Mouse (Mus musculus): ENCODE measurements around the gene Hamp. TPM values are rescaled to one million over a fixed set of nuclear protein-coding genes. Genes with fewer than 3 reads are reported as not detected.

The Hamp gene
- polyA plus RNA-seq, 1 experiment, result not detected

GRCm38 (mm10) chr7:30968611-30969010, 24.8 kb upstream of the Hamp start:
- Histone ChIP-seq H3K79me2 (ENCODE audit: control insufficient read depth, insufficient read depth) (no peaks in the 10 kb centered on the region), H3K4me3 (no peak overlapping the region), H3K27me3 (ENCODE audit: control insufficient read depth, insufficient read depth, insufficient read length) (peaks cover 23% of the 10 kb centered on the region), H3K4me2 (ENCODE audit: low read depth) (no peak overlapping the region), H3ac (ENCODE audit: control insufficient read depth, insufficient read length) (no peak overlapping the region), H3K36me3 (ENCODE audit: control insufficient read depth, insufficient read depth) (no peaks in the 10 kb centered on the region)
- TF ChIP-seq MYOD1 (IDR thresholded peaks at IDR 0.05; ENCODE audit: control insufficient read depth in 1 of 3, insufficient read length in 2 of 3, low read depth in 2 of 3) (no peak), TCF12 (IDR thresholded peaks at IDR 0.05; ENCODE audit: insufficient read depth, poor library complexity, severe bottlenecking) (no peak), POLR2A (IDR thresholded peaks at IDR 0.05; ENCODE audit: insufficient read length, low read depth) (no peak), MAX (IDR thresholded peaks at IDR 0.05; ENCODE audit: low read depth) (no peak), POLR2AphosphoS2 (IDR thresholded peaks at IDR 0.05; ENCODE audit: insufficient read length, low read depth) (no peak), REST (IDR thresholded peaks at IDR 0.05; ENCODE audit: insufficient read depth, insufficient read length) (no peak), E2F4 (IDR thresholded peaks at IDR 0.05; ENCODE audit: insufficient read depth) (no peak), MYOG (IDR thresholded peaks at IDR 0.05; ENCODE audit: control insufficient read depth in 1 of 3, insufficient read depth in 1 of 3, insufficient read length in 2 of 3, low read depth in 2 of 3) (no peak), CEBPB (IDR thresholded peaks at IDR 0.05; ENCODE audit: insufficient read depth, poor library complexity, severe bottlenecking) (no peak), USF1 (IDR thresholded peaks at IDR 0.05; ENCODE audit: low read depth) (no peak), SRF (IDR thresholded peaks at IDR 0.05; ENCODE audit: control insufficient read depth, insufficient read length, low read depth) (no peak), TCF3 (IDR thresholded peaks at IDR 0.05; ENCODE audit: insufficient read length, low read depth) (no peak)

DNA sequence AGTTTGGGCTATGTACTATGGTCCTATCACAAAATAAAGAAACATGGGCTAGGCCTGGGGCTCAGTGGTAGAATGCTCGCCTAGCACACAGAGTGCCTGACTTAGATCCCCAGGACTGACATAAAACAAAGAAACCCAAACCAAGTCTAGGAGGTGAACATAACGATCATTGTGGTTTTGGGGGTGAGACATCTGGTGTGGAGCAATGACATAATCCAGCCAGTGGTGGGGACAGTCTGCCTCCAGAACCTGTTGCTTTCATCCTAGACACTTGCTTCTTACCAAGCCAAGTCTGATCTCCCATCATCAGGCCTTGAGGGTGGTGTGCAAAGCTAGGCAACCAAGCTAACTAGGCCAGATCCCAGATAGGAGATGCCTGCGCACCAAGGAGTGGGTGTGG, 22.8 kb upstream of the Hamp start:
- TF ChIP-seq TCF3 (IDR thresholded peaks at IDR 0.05; ENCODE audit: insufficient read length, low read depth), result no peak
- no peak for TF ChIP-seq MYOD1 (IDR thresholded peaks at IDR 0.05; ENCODE audit: control insufficient read depth in 1 of 3, insufficient read length in 2 of 3, low read depth in 2 of 3)
- TF ChIP-seq POLR2AphosphoS2 (IDR thresholded peaks at IDR 0.05; ENCODE audit: insufficient read length, low read depth), result no peak
- TF ChIP-seq SRF (IDR thresholded peaks at IDR 0.05; ENCODE audit: control insufficient read depth, insufficient read length, low read depth), result no peak
- TF ChIP-seq POLR2A (IDR thresholded peaks at IDR 0.05; ENCODE audit: insufficient read length, low read depth), result no peak
- no peak for TF ChIP-seq E2F4 (IDR thresholded peaks at IDR 0.05; ENCODE audit: insufficient read depth)
- no peak for TF ChIP-seq USF1 (IDR thresholded peaks at IDR 0.05; ENCODE audit: low read depth)
- TF ChIP-seq MAX (IDR thresholded peaks at IDR 0.05; ENCODE audit: low read depth), result no peak
- TF ChIP-seq TCF12 (IDR thresholded peaks at IDR 0.05; ENCODE audit: insufficient read depth, poor library complexity, severe bottlenecking), result no peak
- no peak for TF ChIP-seq MYOG (IDR thresholded peaks at IDR 0.05; ENCODE audit: control insufficient read depth in 1 of 3, insufficient read depth in 1 of 3, insufficient read length in 2 of 3, low read depth in 2 of 3)
- TF ChIP-seq CEBPB (IDR thresholded peaks at IDR 0.05; ENCODE audit: insufficient read depth, poor library complexity, severe bottlenecking), result no peak
- TF ChIP-seq REST (IDR thresholded peaks at IDR 0.05; ENCODE audit: insufficient read depth, insufficient read length), result no peak
- Histone ChIP-seq H3ac (ENCODE audit: control insufficient read depth, insufficient read length) (no peak overlapping the region), H3K4me2 (ENCODE audit: low read depth) (no peak overlapping the region), H3K4me3 (no peak overlapping the region), H3K79me2 (ENCODE audit: control insufficient read depth, insufficient read depth) (no peaks in the 10 kb centered on the region), H3K27me3 (ENCODE audit: control insufficient read depth, insufficient read depth, insufficient read length) (peaks cover 3% of the 10 kb centered on the region), H3K36me3 (ENCODE audit: control insufficient read depth, insufficient read depth) (no peaks in the 10 kb centered on the region)

- TF ChIP-seq MAX (IDR thresholded peaks at IDR 0.05; ENCODE audit: low read depth) (no peak), CEBPB (IDR thresholded peaks at IDR 0.05; ENCODE audit: insufficient read depth, poor library complexity, severe bottlenecking) (no peak), REST (IDR thresholded peaks at IDR 0.05; ENCODE audit: insufficient read depth, insufficient read length) (no peak), MYOG (IDR thresholded peaks at IDR 0.05; ENCODE audit: control insufficient read depth in 1 of 3, insufficient read depth in 1 of 3, insufficient read length in 2 of 3, low read depth in 2 of 3) (no peak), POLR2A (IDR thresholded peaks at IDR 0.05; ENCODE audit: insufficient read length, low read depth) (no peak), MYOD1 (IDR thresholded peaks at IDR 0.05; ENCODE audit: control insufficient read depth in 1 of 3, insufficient read length in 2 of 3, low read depth in 2 of 3) (no peak), USF1 (IDR thresholded peaks at IDR 0.05; ENCODE audit: low read depth) (no peak)
- Histone ChIP-seq H3K4me3 (no peak overlapping the region), H3K79me2 (ENCODE audit: control insufficient read depth, insufficient read depth) (no peaks in the 10 kb centered on the region), H3K36me3 (ENCODE audit: control insufficient read depth, insufficient read depth) (no peaks in the 10 kb centered on the region), H3K4me2 (ENCODE audit: low read depth) (no peak overlapping the region), H3ac (ENCODE audit: control insufficient read depth, insufficient read length) (no peak overlapping the region), H3K27me3 (ENCODE audit: control insufficient read depth, insufficient read depth, insufficient read length) (no peaks in the 10 kb centered on the region)
Observed at GRCm38 (mm10) chr7:30965677-30966076, 21.8 kb upstream of the Hamp start.

DNA sequence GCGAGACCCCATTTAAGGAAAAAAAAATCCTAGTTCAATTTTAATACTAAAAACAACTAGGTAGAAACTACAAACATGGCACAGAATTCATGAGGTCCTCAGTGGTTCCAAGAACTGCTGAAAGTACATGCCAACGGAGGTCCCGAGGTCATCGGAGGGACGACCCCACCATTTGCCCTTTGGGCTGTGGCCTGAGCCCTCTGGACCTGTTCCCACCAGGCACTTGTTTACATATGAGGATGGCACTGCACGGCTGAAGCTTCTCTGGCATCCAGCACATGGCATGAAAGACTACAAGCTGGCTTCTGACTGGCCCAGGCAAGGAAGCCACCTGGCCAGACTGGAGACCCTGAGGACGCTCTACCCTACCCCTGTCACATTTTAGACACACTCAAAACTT, 20.5 kb upstream of the Hamp start:
- TF ChIP-seq MYOG (IDR thresholded peaks at IDR 0.05; ENCODE audit: control insufficient read depth in 1 of 3, insufficient read depth in 1 of 3, insufficient read length in 2 of 3, low read depth in 2 of 3) (no peak), TCF3 (IDR thresholded peaks at IDR 0.05; ENCODE audit: insufficient read length, low read depth) (no peak), POLR2A (IDR thresholded peaks at IDR 0.05; ENCODE audit: insufficient read length, low read depth) (no peak), CEBPB (IDR thresholded peaks at IDR 0.05; ENCODE audit: insufficient read depth, poor library complexity, severe bottlenecking) (no peak), MYOD1 (IDR thresholded peaks at IDR 0.05; ENCODE audit: control insufficient read depth in 1 of 3, insufficient read length in 2 of 3, low read depth in 2 of 3) (no peak), USF1 (IDR thresholded peaks at IDR 0.05; ENCODE audit: low read depth) (no peak), E2F4 (IDR thresholded peaks at IDR 0.05; ENCODE audit: insufficient read depth) (no peak), MAX (IDR thresholded peaks at IDR 0.05; ENCODE audit: low read depth) (no peak), TCF12 (IDR thresholded peaks at IDR 0.05; ENCODE audit: insufficient read depth, poor library complexity, severe bottlenecking) (no peak), POLR2AphosphoS2 (IDR thresholded peaks at IDR 0.05; ENCODE audit: insufficient read length, low read depth) (no peak), REST (IDR thresholded peaks at IDR 0.05; ENCODE audit: insufficient read depth, insufficient read length) (no peak), SRF (IDR thresholded peaks at IDR 0.05; ENCODE audit: control insufficient read depth, insufficient read length, low read depth) (no peak)
- no peak overlapping the region for H3K4me2 ChIP-seq (ENCODE audit: low read depth)
- no peaks in the 10 kb centered on the region for H3K27me3 ChIP-seq (ENCODE audit: control insufficient read depth, insufficient read depth, insufficient read length)
- H3K79me2 ChIP-seq (ENCODE audit: control insufficient read depth, insufficient read depth), result no peaks in the 10 kb centered on the region
- H3K4me3 ChIP-seq, result no peak overlapping the region
- H3ac ChIP-seq (ENCODE audit: control insufficient read depth, insufficient read length), result no peak overlapping the region
- H3K36me3 ChIP-seq (ENCODE audit: control insufficient read depth, insufficient read depth), result no peaks in the 10 kb centered on the region

All from myocyte (in vitro differentiated cells).